Mouse (Mus musculus) Patski (cell line): ENCODE results near the gene Vps13d. TPM values are rescaled to one million over a fixed set of nuclear protein-coding genes. Genes with fewer than 3 reads are reported as not detected.

Source experiments
- ATAC-seq: fragments of 100-300 bp; one replicate; pipeline ENCODE4 v1.8.0; 2021
- CTCF ChIA-PET: fragments of 350-600 bp; sonication (Branson Sonifier 250); formaldehyde crosslinking; loops from one replicate; lab custom pipeline; 2022; ENCODE audit warnings: inconsistent platforms; lab: Charles Lee
- POLR2A ChIA-PET: fragments of 350-600 bp; sonication (Branson Sonifier 250); formaldehyde crosslinking; loops from one replicate; lab custom pipeline; 2022; ENCODE audit warnings: antibody characterized with exemption, inconsistent platforms; lab: Charles Lee
- DNase-seq: peaks from one replicate; pipeline ENCODE4 v3.0.0-alpha.2; 2011; ENCODE audit warnings: low read depth, low spot score
- H3K27me3 ChIP-seq: fragments of 371-371 bp; one replicate; pipeline ENCODE4 v1.5.1; 2021
- CTCF ChIP-seq: fragments of 100-300 bp; IDR thresholded peaks from one replicate; pipeline ENCODE4 v1.5.1; 2021
- in situ Hi-C: fragments of 300-500 bp; cut with MboI; formaldehyde crosslinking; loops from 3 replicates; pipeline ENCODE4 v1.11.1; 2018; ENCODE audit warnings: low pct_unique_long_range_greater_than_20kb, mixed read lengths
- polyA plus RNA-seq: library from polyadenylated mRNA; unstranded; gene quantifications from one replicate; pipeline ENCODE4 v1.2.3, GENCODE M21; 2021

Vps13d gene
- polyA plus RNA-seq, 1 experiment from 2014 or later, result 36.6 TPM

DNA sequence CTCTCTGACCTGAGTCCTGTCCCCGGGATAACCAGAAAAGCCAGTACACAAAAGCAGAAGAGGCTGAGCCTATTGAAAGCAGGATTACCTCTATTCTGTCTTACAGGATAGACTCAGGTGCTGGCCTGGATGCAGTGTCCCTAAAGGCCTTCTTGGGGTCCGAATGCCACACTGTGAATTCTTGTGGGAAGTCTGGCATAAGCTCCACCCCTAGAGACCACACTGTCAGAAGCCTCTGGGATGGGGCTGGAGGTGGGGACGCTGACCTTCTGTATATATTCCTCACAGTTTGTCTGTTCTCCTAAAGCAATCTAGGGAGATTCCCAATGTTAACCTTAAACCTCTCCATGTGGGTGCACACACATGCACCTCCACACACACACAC lies 244.5 kb downstream of the Vps13d start:
- no peak for TF ChIP-seq CTCF
- ATAC-seq, result no peak
- ChIA-PET POLR2A (interaction anchor here (0.9 to 3.1 kb wide), 9 partner anchors 16 to 57 kb away, joined by 3 to 42 read pairs (median 3); partner anchors contain the start of gene Dhrs3), CTCF (interaction anchor here (1.0 to 2.8 kb wide), 5 partner anchors 19 to 63 kb away, joined by 3 to 9 read pairs (median 5); no protein-coding TSS in a partner anchor)
- no peaks in the 10 kb centered on the region for H3K27me3 ChIP-seq
- DNase-seq, result no peak
- in situ Hi-C loops, result no loop called here

- DNase-seq, result peak; percentile 98
- in situ Hi-C loops, result loop anchor here (5.0 kb wide), 1 partner anchor 48 kb away; no protein-coding TSS in a partner anchor
- CTCF ChIA-PET, result interaction anchor here (1.0 to 2.8 kb wide), 14 partner anchors 10 to 64 kb away, joined by 3 to 12 read pairs (median 4); partner anchors contain the start of gene Dhrs3
Measured at GRCm38 (mm10) chr4:144949441-144950326, 245.1 kb downstream of the Vps13d start.

GRCm38 (mm10) chr4:144947738-144948390 lies 246.9 kb downstream of the Vps13d start:
- ChIA-PET CTCF (interaction anchor here (1.4 to 2.8 kb wide), 9 partner anchors 13 to 55 kb away, joined by 4 to 12 read pairs (median 5); partner anchors contain the start of gene Dhrs3), POLR2A (interaction anchor here (0.6 to 3.1 kb wide), 7 partner anchors 13 to 55 kb away, joined by 4 to 42 read pairs (median 5); partner anchors contain the start of gene Dhrs3)
- DNase-seq (no peak), ATAC-seq (no peak)
- in situ Hi-C loops, result loop anchor here (5.0 kb wide), 1 partner anchor 49 kb away; no protein-coding TSS in a partner anchor
- no peak for TF ChIP-seq CTCF
- no peaks in the 10 kb centered on the region for H3K27me3 ChIP-seq

More at GRCm38 (mm10) chr4:144949441-144950326, 245.1 kb downstream of the Vps13d start:
- TF ChIP-seq CTCF, result no peak
- no peaks in the 10 kb centered on the region for H3K27me3 ChIP-seq
- ATAC-seq, result peak; percentile 90
- POLR2A ChIA-PET, result interaction anchor here (0.6 to 3.1 kb wide), 16 partner anchors 14 to 64 kb away, joined by 3 to 42 read pairs (median 3); partner anchors contain the start of gene Dhrs3

- no peaks in the 10 kb centered on the region for H3K27me3 ChIP-seq
- in situ Hi-C loops, result no loop called here
- no peak for ATAC-seq
- TF ChIP-seq CTCF, result no peak
- POLR2A ChIA-PET, result no interaction called here
- DNase-seq, result no peak
- CTCF ChIA-PET, result interaction anchor here (1.7 kb wide), 1 partner anchor 13 kb away, joined by 3 read pairs; no protein-coding TSS in a partner anchor
Measured at GRCm38 (mm10) chr4:144943273-144943672, 251.5 kb downstream of the Vps13d start.

GRCm38 (mm10) chr4:144942433-144942832 lies 252.4 kb downstream of the Vps13d start:
- H3K27me3 ChIP-seq, result no peaks in the 10 kb centered on the region
- no peak for TF ChIP-seq CTCF
- DNase-seq (no peak), ATAC-seq (no peak)
- ChIA-PET CTCF (interaction anchor here (1.7 kb wide), 1 partner anchor 12 kb away, joined by 3 read pairs; no protein-coding TSS in a partner anchor), POLR2A (no interaction called here)
- in situ Hi-C loops, result no loop called here

DNA sequence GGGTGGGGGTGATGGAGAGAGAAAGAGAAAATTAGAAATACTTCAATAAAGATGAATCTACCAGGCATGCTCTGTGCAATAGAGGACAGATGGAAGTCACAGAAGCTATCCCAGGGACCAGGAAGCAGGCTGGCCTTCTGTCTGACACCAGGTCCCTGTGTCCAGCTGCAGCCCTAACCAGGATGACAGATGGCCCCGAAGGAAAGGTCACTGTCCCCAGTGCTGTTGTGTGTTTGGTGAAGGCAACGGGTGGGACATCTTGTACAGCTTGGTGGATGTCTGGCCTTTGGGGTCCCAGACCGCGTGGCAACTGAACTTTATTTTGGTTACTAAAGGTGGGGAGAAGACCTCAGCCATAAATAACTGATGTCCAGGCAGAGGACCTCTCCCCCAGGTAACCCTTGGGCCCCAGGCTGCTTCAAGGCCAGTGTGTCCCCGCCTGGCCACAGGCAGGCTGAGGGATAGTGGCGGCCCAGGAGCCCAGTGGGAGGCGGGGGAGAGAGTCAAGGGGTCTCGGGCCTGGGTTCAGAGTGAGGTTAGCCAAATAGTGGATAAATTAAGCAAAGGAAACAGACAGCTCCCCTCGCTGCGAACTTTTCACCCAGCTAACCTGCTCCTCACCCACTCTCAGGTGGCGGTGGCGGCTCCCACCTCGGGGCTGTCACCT lies 253.9 kb downstream of the Vps13d start:
- ChIA-PET CTCF (interaction anchor here (2.2 kb wide), 1 partner anchor 8 kb away, joined by 8 read pairs; no protein-coding TSS in a partner anchor), POLR2A (no interaction called here)
- no peak for TF ChIP-seq CTCF
- ATAC-seq (no peak), DNase-seq (no peak)
- no peaks in the 10 kb centered on the region for H3K27me3 ChIP-seq
- in situ Hi-C loops, result no loop called here

GRCm38 (mm10) chr4:144939847-144940411 lies 254.9 kb downstream of the Vps13d start:
- DNase-seq, result no peak
- no peak for TF ChIP-seq CTCF
- ATAC-seq, result no peak
- CTCF ChIA-PET, result interaction anchor here (0.8 to 2.2 kb wide), 3 partner anchors 9 to 142 kb away, joined by 3 to 8 read pairs (median 3); no protein-coding TSS in a partner anchor
- POLR2A ChIA-PET, result no interaction called here
- in situ Hi-C loops, result no loop called here
- H3K27me3 ChIP-seq, result no peaks in the 10 kb centered on the region

DNA sequence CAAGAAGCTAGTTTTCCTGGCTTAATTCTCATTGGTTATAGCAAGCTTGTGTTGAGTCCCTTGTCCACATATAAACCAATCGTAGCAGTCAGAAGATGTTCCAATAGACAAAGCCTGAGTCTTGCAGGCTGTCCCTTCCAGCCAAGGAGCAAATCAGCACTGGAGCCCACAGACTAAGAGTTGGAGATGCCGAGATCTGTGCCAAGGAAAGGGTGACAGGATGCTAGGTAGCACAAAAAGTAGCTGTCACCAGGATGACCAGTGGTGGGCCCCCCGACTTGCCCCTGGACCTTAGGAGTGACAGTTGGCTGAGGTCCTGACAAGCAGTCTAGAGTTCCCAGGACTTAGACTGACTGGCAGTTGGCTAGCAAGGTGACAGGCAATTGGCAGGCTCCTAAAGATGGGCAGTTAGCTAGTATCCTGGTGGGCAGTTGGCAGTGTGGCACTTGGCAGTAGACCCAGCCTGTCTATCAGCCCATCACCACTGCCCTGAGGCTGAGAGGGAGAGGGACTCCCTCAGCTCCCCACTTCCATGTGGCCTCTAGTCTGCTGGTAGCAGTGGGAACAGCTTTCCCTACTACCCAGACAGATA lies 258.1 kb downstream of the Vps13d start:
- in situ Hi-C loops, result no loop called here
- ATAC-seq (no peak), DNase-seq (no peak)
- CTCF ChIA-PET, result no interaction called here
- no peaks in the 10 kb centered on the region for H3K27me3 ChIP-seq
- TF ChIP-seq CTCF, result no peak
- POLR2A ChIA-PET, result interaction anchor here (0.9 kb wide), 1 partner anchor 13 kb away, joined by 3 read pairs; no protein-coding TSS in a partner anchor

- in situ Hi-C loops, result no loop called here
- ChIA-PET CTCF (interaction anchor here (1.2 to 1.5 kb wide), 5 partner anchors 10 to 80 kb away, joined by 3 to 6 read pairs (median 4); no protein-coding TSS in a partner anchor), POLR2A (interaction anchor here (1.2 to 1.3 kb wide), 4 partner anchors 14 to 63 kb away, joined by 3 to 6 read pairs (median 4); no protein-coding TSS in a partner anchor)
- H3K27me3 ChIP-seq, result no peaks in the 10 kb centered on the region
- DNase-seq (peak; percentile 80), ATAC-seq (peak; percentile 37)
- no peak for TF ChIP-seq CTCF
Measured at GRCm38 (mm10) chr4:144934501-144934900, 260.3 kb downstream of the Vps13d start.
